Mouse (Mus musculus) heart, adult 2 months (tissue): Measurements from ENCODE around the gene Foxn1.

Source experiments
- CTCF ChIP-seq: fragments of 200-600 bp; IDR thresholded peaks from 2 replicates; pipeline ENCODE4 v1.8.1; 2022; ENCODE audit warnings: antibody characterized with exemption, mild to moderate bottlenecking, moderate library complexity
- EP300 ChIP-seq: fragments of 200-500 bp; IDR thresholded peaks from 2 replicates; pipeline ENCODE4 v1.6.1; 2011; ENCODE audit warnings: low read depth, low read length, control low read depth; ENCODE audit not compliant: insufficient read depth
- POLR2A ChIP-seq: fragments of 200-500 bp; IDR thresholded peaks from 2 replicates; pipeline ENCODE4 v1.6.1; 2011; ENCODE audit warnings: mild to moderate bottlenecking, low read depth, low read length, control low read depth; ENCODE audit not compliant: insufficient read depth

GRCm38 (mm10) chr11:78421201-78422009 lies 35.0 kb upstream of the Foxn1 start:
- TF ChIP-seq POLR2A (no peak), CTCF (no peak), EP300 (no peak)
